Mouse (Mus musculus) heart, embryonic 12.5 days (tissue): ENCODE data around the gene Chd2. TPM values are rescaled to one million over a fixed set of nuclear protein-coding genes. Genes with fewer than 3 reads are reported as not detected.

ENCODE experiments used
- ATAC-seq: fragments of 200-750 bp; cut with Nextera tagmentation; 2 replicates; pipeline ENCODE4 v1.8.0; 2017; ENCODE audit warnings: moderate TSS enrichment, moderate library complexity; ENCODE audit not compliant: insufficient number of reproducible peaks, low FRiP score
- H3K27ac ChIP-seq: fragments of 300-500 bp; sonication (generic); 2 replicates; pipeline ENCODE4 v1.5.1; 2016; ENCODE audit warnings: mild to moderate bottlenecking, moderate library complexity; ENCODE audit not compliant: poor library complexity, severe bottlenecking
- H3K27me3 ChIP-seq: fragments of 300-500 bp; sonication (generic); replicated peaks from 2 replicates; pipeline ENCODE4 v1.6.1; 2016; ENCODE audit warnings: mild to moderate bottlenecking, moderate library complexity
- H3K36me3 ChIP-seq: fragments of 300-500 bp; sonication (generic); 2 replicates; pipeline ENCODE4 v1.6.1; 2016; ENCODE audit warnings: mild to moderate bottlenecking, moderate library complexity
- H3K4me1 ChIP-seq: fragments of 300-500 bp; sonication (generic); replicated peaks from 2 replicates; pipeline ENCODE4 v1.6.1; 2016; ENCODE audit warnings: mild to moderate bottlenecking
- H3K4me2 ChIP-seq: fragments of 300-500 bp; sonication (generic); 2 replicates; pipeline ENCODE4 v1.6.1; 2016; ENCODE audit warnings: mild to moderate bottlenecking, moderate library complexity
- H3K4me3 ChIP-seq: fragments of 300-500 bp; sonication (generic); 2 replicates; pipeline ENCODE4 v1.5.1; 2016; ENCODE audit warnings: mild to moderate bottlenecking
- H3K9ac ChIP-seq: fragments of 300-500 bp; sonication (generic); 2 replicates; pipeline ENCODE4 v1.6.1; 2016; ENCODE audit warnings: mild to moderate bottlenecking, moderate library complexity
- H3K9me3 ChIP-seq: fragments of 300-500 bp; sonication (generic); replicated peaks from 2 replicates; pipeline ENCODE4 v1.6.1; 2016; ENCODE audit warnings: mild to moderate bottlenecking, moderate library complexity
- WGBS: fragments of 180-500 bp; shearing (Covaris S2); methylation state at CpG from one replicate; pipeline ENCODE4 v1.1.7; 2016; 5-methylcytosine and 5-hydroxymethylcytosine counted together
- polyA plus RNA-seq: library from polyadenylated mRNA; unstranded; fragments of >200 nt; fragmentation: Nextera tagmentation; extraction: Ambion mirVana; gene quantifications from 2 replicates; pipeline ENCODE4 v1.2.1, GENCODE M21; 2016

Chd2 gene
- polyA plus RNA-seq: 48.5 and 50.4 TPM in 2 replicates

- peak; percentile 52; the same call in 1 of the 2 replicates for ATAC-seq
- WGBS: under 1% methylated on average over 15 of the region's 15 CpGs
Observed at GRCm38 (mm10) chr7:73541412-73542130, at the start of gene Chd2. TSS of gene Chd2 (minus strand) at chr7:73541830.

GRCm38 (mm10) chr7:73590757-73591156, 49.1 kb upstream of the Chd2 start:
- Histone ChIP-seq H3K27me3 (no peaks in the 10 kb centered on the region), H3K4me3 (no peak overlapping the region), H3K4me2 (no peak overlapping the region), H3K9me3 (no peaks in the 10 kb centered on the region), H3K36me3 (no peaks in the 10 kb centered on the region), H3K4me1 (peaks cover 37% of the 10 kb centered on the region), H3K27ac (no peak overlapping the region), H3K9ac (no peak overlapping the region)
- ATAC-seq: no peak
- WGBS: 93% methylated on average over 5 of the region's 5 CpGs

More at GRCm38 (mm10) chr7:73541412-73542130, at the start of gene Chd2:
- H3K27me3 ChIP-seq: no peaks in the 10 kb centered on the region
- peaks cover 5% of the 10 kb centered on the region for H3K4me1 ChIP-seq
- H3K9me3 ChIP-seq: no peaks in the 10 kb centered on the region
- peaks cover 10% of the 10 kb centered on the region for H3K36me3 ChIP-seq
- peak within 1 kb of the TSS; percentile 98 for H3K9ac ChIP-seq
- peak within 1 kb of the TSS; percentile 63 for H3K4me2 ChIP-seq
- peak within 1 kb of the TSS; percentile 100 for H3K27ac ChIP-seq
- H3K4me3 ChIP-seq: peak within 1 kb of the TSS; percentile 80

- no peaks in the 10 kb centered on the region for H3K9me3 ChIP-seq
- peak overlapping the region; percentile 8; the same call in 1 of the 2 replicates for H3K4me2 ChIP-seq
- H3K4me3 ChIP-seq: no peak overlapping the region
- peak overlapping the region; percentile 82 for H3K27ac ChIP-seq
- H3K9ac ChIP-seq: peak overlapping the region; percentile 48; the same call in 1 of the 2 replicates
- H3K27me3 ChIP-seq: no peaks in the 10 kb centered on the region
- H3K4me1 ChIP-seq: peaks cover 46% of the 10 kb centered on the region
- ATAC-seq: no peak
- WGBS: 35% methylated on average over 14 of the region's 14 CpGs
- no peaks in the 10 kb centered on the region for H3K36me3 ChIP-seq
Observed at GRCm38 (mm10) chr7:73589208-73589771, 47.7 kb upstream of the Chd2 start.

- Histone ChIP-seq H3K36me3 (no peaks in the 10 kb centered on the region), H3K9me3 (no peaks in the 10 kb centered on the region), H3K9ac (no peak overlapping the region), H3K4me2 (no peak overlapping the region), H3K4me3 (no peak overlapping the region), H3K27me3 (no peaks in the 10 kb centered on the region), H3K27ac (peak overlapping the region; percentile 82), H3K4me1 (peaks cover 46% of the 10 kb centered on the region)
- WGBS: 80% methylated on average over 8 of the region's 8 CpGs
- no peak for ATAC-seq
Observed at GRCm38 (mm10) chr7:73588351-73588906, 46.8 kb upstream of the Chd2 start.

- Histone ChIP-seq H3K4me3 (no peak overlapping the region), H3K9me3 (no peaks in the 10 kb centered on the region), H3K4me2 (no peak overlapping the region), H3K27ac (no peak overlapping the region), H3K4me1 (peaks cover 51% of the 10 kb centered on the region), H3K36me3 (no peaks in the 10 kb centered on the region), H3K27me3 (no peaks in the 10 kb centered on the region), H3K9ac (no peak overlapping the region)
- ATAC-seq: no peak
- WGBS: 81% methylated on average over 6 of the region's 6 CpGs
Observed at GRCm38 (mm10) chr7:73586717-73587116, 45.1 kb upstream of the Chd2 start.

GRCm38 (mm10) chr7:73586206-73586605, 44.6 kb upstream of the Chd2 start:
- Histone ChIP-seq H3K4me3 (no peak overlapping the region), H3K27ac (peak overlapping the region; percentile 6; the same call in 1 of the 2 replicates), H3K9me3 (no peaks in the 10 kb centered on the region), H3K27me3 (no peaks in the 10 kb centered on the region), H3K9ac (no peak overlapping the region), H3K36me3 (no peaks in the 10 kb centered on the region), H3K4me1 (peaks cover 51% of the 10 kb centered on the region), H3K4me2 (no peak overlapping the region)
- no peak for ATAC-seq
- WGBS: 64% methylated on average over 11 of the region's 11 CpGs

GRCm38 (mm10) chr7:73585114-73586032, 43.7 kb upstream of the Chd2 start:
- Histone ChIP-seq H3K4me1 (peaks cover 51% of the 10 kb centered on the region), H3K4me2 (peak overlapping the region; percentile 43), H3K36me3 (no peaks in the 10 kb centered on the region), H3K9me3 (no peaks in the 10 kb centered on the region), H3K27ac (peak overlapping the region; percentile 88), H3K27me3 (no peaks in the 10 kb centered on the region), H3K9ac (peak overlapping the region; percentile 63; the same call in 1 of the 2 replicates), H3K4me3 (no peak overlapping the region)
- WGBS: 69% methylated on average over 22 of the region's 22 CpGs
- ATAC-seq: no peak

- Histone ChIP-seq H3K4me2 (peak overlapping the region; percentile 43), H3K4me1 (peaks cover 52% of the 10 kb centered on the region), H3K4me3 (no peak overlapping the region), H3K27ac (peak overlapping the region; percentile 88), H3K9ac (no peak overlapping the region), H3K9me3 (no peaks in the 10 kb centered on the region), H3K36me3 (no peaks in the 10 kb centered on the region), H3K27me3 (no peaks in the 10 kb centered on the region)
- 22% methylated on average over 13 of the region's 13 CpGs for WGBS
- ATAC-seq: peak; percentile 75
Observed at GRCm38 (mm10) chr7:73584009-73584995, 42.7 kb upstream of the Chd2 start.

- H3K27ac ChIP-seq: peak overlapping the region; percentile 88
- peaks cover 50% of the 10 kb centered on the region for H3K4me1 ChIP-seq
- H3K27me3 ChIP-seq: no peaks in the 10 kb centered on the region
- no peaks in the 10 kb centered on the region for H3K36me3 ChIP-seq
- ATAC-seq: no peak
- H3K9me3 ChIP-seq: no peaks in the 10 kb centered on the region
- 76% methylated on average over 7 of the region's 7 CpGs for WGBS
- H3K4me2 ChIP-seq: no peak overlapping the region
- H3K9ac ChIP-seq: no peak overlapping the region
- H3K4me3 ChIP-seq: no peak overlapping the region
Observed at GRCm38 (mm10) chr7:73583400-73583799, 41.8 kb upstream of the Chd2 start.
